Mouse (Mus musculus): Measurements from ENCODE around the gene Glipr2.

- no peak for TF ChIP-seq CTCF (IDR thresholded peaks at IDR 0.05; ENCODE audit: low read depth, low read length)
- no peak for TF ChIP-seq POLR2A (IDR thresholded peaks at IDR 0.05; ENCODE audit: extremely low read depth, insufficient read depth, low read length)
Measured at GRCm38 (mm10) chr4:43964326-43964833, 7.2 kb downstream of the Glipr2 start.
